Mouse (Mus musculus) MN1 (cell line): ENCODE results near the gene Fibp.

ENCODE experiments used
- DNase-seq: peaks from one replicate; pipeline ENCODE4 v3.0.0-alpha.2; 2016; ENCODE audit warnings: low spot score

Gene Fibp

GRCm38 (mm10) chr19:5431911-5432464, 28.4 kb upstream of the Fibp start:
- no peak for DNase-seq

DNA sequence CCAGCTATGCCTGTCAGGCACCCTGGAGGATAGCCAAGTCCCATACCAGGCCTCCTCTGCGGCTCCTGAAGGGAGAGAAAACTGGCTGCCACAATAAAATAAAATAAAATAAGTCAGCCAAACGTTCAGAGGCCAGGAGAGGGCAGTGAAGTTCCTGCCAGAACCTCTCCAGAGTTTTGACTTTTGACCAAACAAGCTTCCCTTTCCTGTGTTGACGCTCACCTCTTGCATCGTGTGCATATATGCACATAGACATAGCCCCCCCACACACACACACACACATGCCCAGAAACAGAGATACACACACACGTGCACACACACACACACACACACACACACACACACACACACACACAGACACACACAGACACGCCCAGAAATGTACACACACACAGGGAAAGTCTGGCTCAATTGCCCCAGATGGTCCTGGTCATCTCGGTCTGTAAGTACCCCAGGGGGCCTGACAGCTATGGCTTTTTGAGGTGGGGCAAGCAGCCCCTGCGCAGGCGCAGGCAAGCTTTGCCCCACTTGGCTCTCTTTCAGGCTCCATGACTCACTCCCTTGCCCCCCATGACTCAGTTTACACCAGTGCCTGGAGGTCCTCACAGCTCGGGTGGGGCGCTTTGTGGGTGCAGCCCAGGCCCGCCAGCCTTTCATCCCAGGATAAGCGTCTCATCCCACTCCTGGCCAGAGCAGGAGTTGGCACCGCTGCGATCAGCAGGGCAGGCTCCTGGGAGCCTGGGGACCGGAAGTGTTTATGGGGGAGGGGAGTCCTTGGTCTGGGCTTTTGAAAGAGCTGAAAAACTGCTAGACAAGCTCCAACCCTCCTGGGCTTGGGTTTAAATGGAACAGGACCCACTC, 27.2 kb upstream of the Fibp start:
- peak; percentile 79 for DNase-seq

- DNase-seq = peak; percentile 17
Observed at GRCm38 (mm10) chr19:5433951-5434350, 26.5 kb upstream of the Fibp start.

DNA sequence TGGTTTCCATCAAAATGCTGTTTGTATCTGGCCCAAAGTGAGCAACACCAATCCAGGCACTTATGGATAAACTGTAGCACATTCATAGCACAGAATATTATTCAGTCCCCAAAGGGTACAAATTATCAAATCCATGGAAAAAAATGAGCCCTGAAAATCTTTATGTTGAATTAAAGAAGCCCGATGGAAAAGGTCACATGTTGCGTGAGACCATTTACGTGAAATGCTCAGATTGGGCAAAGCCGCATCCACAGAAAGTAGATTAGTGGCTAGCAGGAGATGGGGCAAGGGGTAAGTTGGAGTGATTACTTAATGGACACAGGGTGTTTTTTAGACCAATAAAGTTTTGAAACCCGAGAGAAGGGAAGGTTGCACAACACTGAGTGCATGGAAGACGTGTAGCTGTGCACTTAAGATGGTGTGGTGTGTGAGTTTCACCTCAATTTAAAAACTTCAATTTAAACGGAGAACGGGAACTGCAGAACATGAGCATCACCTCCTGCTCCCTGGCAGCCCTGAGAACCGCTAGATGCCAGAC, 16.0 kb upstream of the Fibp start:
- no peak for DNase-seq

- no peak for DNase-seq
Observed at GRCm38 (mm10) chr19:5444954-5445353, 15.5 kb upstream of the Fibp start.

DNA sequence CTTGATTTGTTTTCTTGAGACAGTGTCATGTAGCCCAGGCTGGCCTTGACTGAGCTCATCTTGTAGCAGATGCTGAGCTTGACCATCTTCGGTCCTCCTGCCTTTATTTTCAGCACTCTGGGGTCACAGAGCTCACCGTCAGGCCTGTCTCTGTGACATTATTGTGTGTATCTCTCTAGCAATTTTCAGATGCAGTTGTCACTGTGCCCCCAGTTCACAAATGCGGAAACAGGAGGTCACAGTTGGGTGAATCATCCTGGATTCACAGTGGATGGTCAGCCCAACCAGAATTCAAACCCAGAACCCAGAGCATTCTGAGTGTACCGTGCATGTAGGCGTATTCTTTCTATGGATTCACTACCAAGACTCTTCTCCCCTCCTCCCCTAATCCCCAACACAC, 14.7 kb upstream of the Fibp start:
- no peak for DNase-seq

- DNase-seq = no peak
Observed at GRCm38 (mm10) chr19:5447515-5448353, 12.7 kb upstream of the Fibp start, which contains the start of gene Fosl1. TSS of gene Fosl1 (plus strand) at chr19:5447547.

GRCm38 (mm10) chr19:5448354-5449150, 11.9 kb upstream of the Fibp start:
- DNase-seq = no peak

DNA sequence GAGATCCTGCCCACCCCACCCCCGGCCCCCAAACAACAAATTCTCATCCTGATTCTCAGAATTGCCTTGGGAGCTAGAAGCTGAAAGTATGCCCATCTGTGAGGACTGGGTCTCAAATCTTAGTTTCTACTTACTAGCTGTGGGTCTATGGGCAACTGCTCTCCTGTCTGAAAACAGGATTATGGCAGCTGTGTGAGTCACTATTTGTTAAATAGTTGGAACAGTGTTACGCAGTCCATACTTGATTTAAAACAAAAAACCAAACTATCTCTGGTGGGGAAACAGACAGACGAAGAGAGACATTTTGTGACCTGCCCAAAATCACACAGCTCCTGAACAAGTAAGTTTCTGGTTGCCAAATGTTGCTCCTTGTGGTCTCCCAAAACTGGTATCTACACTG, 10.7 kb upstream of the Fibp start:
- DNase-seq = no peak

DNA sequence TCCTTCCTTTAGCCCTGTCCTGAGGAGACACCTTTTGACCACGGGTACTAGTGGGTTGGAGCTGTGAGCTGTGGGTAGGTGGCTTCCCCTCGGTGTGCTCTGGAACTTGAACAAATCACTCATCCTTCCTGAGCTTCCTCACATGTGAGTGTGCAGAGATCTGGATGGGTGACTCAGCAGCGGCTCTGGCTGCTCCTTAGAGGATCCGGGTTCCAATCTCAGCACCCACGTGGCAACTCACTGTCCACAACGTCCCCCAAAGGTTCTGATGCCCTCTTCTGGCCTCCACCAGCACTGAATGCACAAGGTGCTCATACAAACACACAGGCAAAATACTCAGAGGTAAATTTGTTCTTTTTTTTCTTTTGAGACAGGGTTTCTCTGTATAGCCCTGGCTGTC, 8.6 kb upstream of the Fibp start:
- no peak for DNase-seq

GRCm38 (mm10) chr19:5455037-5455436, 5.4 kb upstream of the Fibp start:
- DNase-seq = no peak

DNA sequence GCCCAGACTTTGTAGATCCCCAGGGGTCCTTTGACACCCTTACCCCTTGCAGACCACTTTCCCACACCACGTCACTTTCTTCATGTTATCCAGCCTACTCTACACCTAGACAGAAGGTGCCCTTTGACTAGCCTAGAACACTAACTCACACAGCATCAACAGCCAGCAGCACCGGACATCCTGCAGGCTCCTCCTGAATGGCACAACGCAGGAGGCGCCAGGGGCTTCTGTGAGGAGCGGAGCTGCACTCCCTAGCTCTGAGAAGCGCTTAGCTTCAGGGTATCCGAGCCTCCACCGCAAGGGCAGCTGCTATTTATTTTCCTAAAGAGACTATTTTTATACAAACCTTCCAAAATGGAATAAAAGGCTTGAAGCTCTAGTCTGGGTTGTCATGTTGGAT, 4.8 kb upstream of the Fibp start:
- no peak for DNase-seq

- no peak for DNase-seq
Observed at GRCm38 (mm10) chr19:5456241-5456921, 4.0 kb upstream of the Fibp start.

- peak; percentile 86 for DNase-seq
Observed at GRCm38 (mm10) chr19:5456922-5457745, 3.3 kb upstream of the Fibp start.

DNA sequence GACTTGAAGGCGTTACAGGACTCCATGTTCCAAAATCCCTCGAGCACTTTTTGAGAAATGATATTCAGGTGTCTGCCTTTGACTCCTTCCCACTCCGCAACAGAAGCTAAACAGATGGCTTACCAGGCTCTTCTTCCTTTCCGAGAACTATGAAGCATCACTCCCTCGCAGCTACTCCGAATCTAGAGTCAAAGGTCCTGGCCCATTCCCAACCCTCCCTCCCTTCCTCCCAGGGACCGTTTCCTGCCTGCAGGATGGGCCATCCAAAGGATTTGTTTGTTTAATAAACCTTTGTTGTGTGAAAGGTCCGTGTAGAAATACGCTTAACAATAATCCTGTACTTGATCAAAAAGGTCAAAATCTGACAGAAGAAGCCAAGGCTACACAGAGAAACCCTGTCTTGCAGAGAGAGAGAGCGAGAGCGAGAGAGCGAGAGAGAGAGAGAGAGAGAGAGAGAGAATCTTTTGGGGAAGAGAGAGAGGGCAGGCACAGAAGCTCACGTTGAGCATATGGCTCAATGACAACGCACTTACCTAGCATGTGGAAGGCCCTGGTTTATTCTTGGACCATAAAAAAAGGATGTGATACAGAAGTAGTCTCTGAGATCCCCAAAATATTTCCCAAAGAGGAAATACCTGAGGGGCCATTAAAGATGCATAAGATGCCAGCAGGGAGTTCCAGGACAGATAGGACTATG, 2.5 kb upstream of the Fibp start, which contains the start of gene Ccdc85b:
Ccdc85b (minus strand) TSS at position 149 of the 697 bp plus-strand sequence.
- no peak for DNase-seq

- DNase-seq = peak; percentile 16
Observed at GRCm38 (mm10) chr19:5459019-5459418, 1.4 kb upstream of the Fibp start.

DNA sequence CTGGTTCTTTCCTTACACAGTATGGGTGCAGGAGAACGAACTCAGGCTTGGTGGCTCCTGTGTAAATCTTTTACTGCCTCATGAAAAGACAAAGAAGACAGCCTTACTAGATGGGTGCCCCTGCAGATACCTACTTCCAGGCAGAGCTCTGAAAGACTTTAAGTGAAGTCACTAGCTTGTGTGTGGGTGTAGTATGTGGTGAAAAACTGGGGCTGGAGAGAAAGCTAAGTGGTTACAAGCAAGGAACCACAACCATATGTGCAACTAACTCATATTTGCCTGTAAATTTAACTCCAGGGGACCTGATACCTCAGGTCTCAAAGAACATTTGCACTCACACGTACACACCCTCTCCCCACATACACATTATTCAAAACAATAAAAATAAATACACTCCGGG, 519 bp upstream of the Fibp start:
- no peak for DNase-seq

- no peak for DNase-seq
Observed at GRCm38 (mm10) chr19:5461411-5461810, 996 bp downstream of the Fibp start.

GRCm38 (mm10) chr19:5463212-5463611, 2.8 kb downstream of the Fibp start:
- no peak for DNase-seq
